In genomic region chr4:59459216-59459955, GRCm38 (mm10) we compare ENCODE assay signal across 13 mouse cellular contexts. TPM values are rescaled to one million over a fixed set of nuclear protein-coding genes. Genes with fewer than 3 reads are reported as not detected.
DNase-seq lines count a peak whose midpoint lies in the region; ATAC-seq and TF ChIP-seq lines count a peak whose summit lies in the region.
"Had no signal": no experiment of that assay in that cellular context is flagged by ENCODE, and none has a peak within 500 bp of the region (broad histone marks: within the 10 kb centered on the region; RNA-seq: fewer than 3 reads in every experiment).

No protein-coding gene starts in this region.

- peak; percentile 33; the same call in 1 of the 2 replicates for ATAC-seq in frontal cortex, adult (ENCODE audit: low TSS enrichment)
- ATAC-seq: hindbrain, postnatal 0 days had no signal

- no peak for TF ChIP-seq CTCF in layer of hippocampus, adult 2 months (conservative IDR thresholded peaks at IDR 0.05)
- TF ChIP-seq CTCF in testis, adult 2 months (IDR thresholded peaks at IDR 0.05; ENCODE audit: control insufficient read depth, insufficient read depth, insufficient replicate concordance, low read depth, low read length) = no peak

- no peaks in the 10 kb centered on the region; the same call in none of the 2 replicates for H3K4me1 ChIP-seq in testis, adult 2 months (ENCODE audit: control insufficient read depth, insufficient read depth, low read length)

- no peaks in the 10 kb centered on the region for H3K36me3 ChIP-seq in testis, adult 2 months (ENCODE audit: control insufficient read depth, insufficient read depth, low read length)
- H3K36me3 ChIP-seq: limb, embryonic 13.5 days had no signal

- TF ChIP-seq POLR2A in testis, adult 2 months (IDR thresholded peaks at IDR 0.05; ENCODE audit: control insufficient read depth, low read depth, low read length) = no peak

- no peak for DNase-seq in frontal cortex, postnatal 36 days (ENCODE audit: low spot score in 2 of 2)
- peak in 1 of 2 experiments; percentile 44 for DNase-seq in layer of hippocampus, adult 2 months (ENCODE audit: low spot score in 2 of 2)
- DNase-seq in layer of hippocampus, postnatal 10 days (ENCODE audit: low spot score in 2 of 2) = no peak
- no peak for DNase-seq in testis, postnatal 14 days (ENCODE audit: low spot score)
- DNase-seq in thymus, postnatal 36 days = no peak
- no peak for DNase-seq in retina, postnatal 1 day
- DNase-seq: gastrocnemius, postnatal 14 days; thymus, postnatal 25 days had no signal

- no peaks in the 10 kb centered on the region for H3K27me3 ChIP-seq in testis, adult 2 months (ENCODE audit: control insufficient read depth, insufficient read depth, low read length)
- H3K27me3 ChIP-seq: limb, embryonic 13.5 days had no signal

- no peak overlapping the region for H3K4me3 ChIP-seq in layer of hippocampus, adult 2 months
- peak overlapping the region; percentile 65 for H3K4me3 ChIP-seq in testis, adult 2 months (ENCODE audit: control insufficient read depth, low read depth, low read length)
- H3K4me3 ChIP-seq: limb, embryonic 13.5 days had no signal

- H3K27ac ChIP-seq in layer of hippocampus, adult 2 months = peak overlapping the region; percentile 69
- H3K27ac ChIP-seq in testis, adult 2 months (ENCODE audit: control insufficient read depth, insufficient read depth, low read depth, low read length) = no peak overlapping the region
- H3K27ac ChIP-seq: hindbrain, postnatal 0 days; kidney, postnatal 0 days; limb, embryonic 13.5 days had no signal

RNA-seq across cellular contexts. Expression of gene Susd1, which starts 21.0 kb away (rescaled TPM):
- 10 to 100 TPM in 1 of 2 experiments, 1 to 10 TPM in 1; 9.9 to 10.3 TPM for total RNA-seq in layer of hippocampus, adult 2 months (2021)
- total RNA-seq in layer of hippocampus, postnatal 10 days (2021) = 1 to 10 TPM; 8.2 to 9.0 TPM
- 3.1 and 4.8 TPM in 2 replicates for polyA plus RNA-seq in testis, adult 2 months (2012; rRNA removed)
